Mouse (Mus musculus): ENCODE measurements around the gene Dpep2nb.

- TF ChIP-seq POLR2A (IDR thresholded peaks at IDR 0.05; ENCODE audit: borderline replicate concordance, insufficient read depth, low read length): no peak
- TF ChIP-seq CTCF (IDR thresholded peaks at IDR 0.05; ENCODE audit: borderline replicate concordance, insufficient read depth, low read depth, low read length): no peak
These were observed 3.9 kb downstream of the Dpep2nb start for GRCm38 (mm10) chr8:106001908-106002307.

Measured in cerebellum, adult 2 months (tissue).